Mouse (Mus musculus) liver, embryonic 11.5 days (tissue): Measurements from ENCODE around the gene Nme7. TPM values are rescaled to one million over a fixed set of nuclear protein-coding genes. Genes with fewer than 3 reads are reported as not detected.

Source experiments
- ATAC-seq: fragments of 200-750 bp; cut with Nextera tagmentation; replicated peaks from 2 replicates; pipeline ENCODE4 v1.8.0; 2017; ENCODE audit warnings: moderate number of reproducible peaks, mild to moderate bottlenecking, moderate TSS enrichment, moderate library complexity; ENCODE audit not compliant: low FRiP score
- DNase-seq: peaks from one replicate; pipeline ENCODE4 v3.0.0-alpha.2; 2017; ENCODE audit warnings: low spot score
- H3K27ac ChIP-seq: fragments of 300-500 bp; sonication (generic); 2 replicates; pipeline ENCODE4 v1.5.1; 2014; ENCODE audit warnings: mild to moderate bottlenecking, low read depth, low read length, control low read depth
- H3K27me3 ChIP-seq: fragments of 300-500 bp; sonication (generic); replicated peaks from 2 replicates; pipeline ENCODE4 v1.6.1; 2014; ENCODE audit warnings: low read length, mixed read lengths; ENCODE audit not compliant: control insufficient read depth, insufficient read depth
- H3K36me3 ChIP-seq: fragments of 300-500 bp; sonication (generic); 2 replicates; pipeline ENCODE4 v1.6.1; 2014; ENCODE audit warnings: mild to moderate bottlenecking, low read length, moderate library complexity, mixed read lengths; ENCODE audit not compliant: control insufficient read depth, insufficient read depth
- H3K4me1 ChIP-seq: fragments of 300-500 bp; sonication (generic); replicated peaks from 2 replicates; pipeline ENCODE4 v1.6.1; 2014; ENCODE audit warnings: low read length, mixed read lengths; ENCODE audit not compliant: control insufficient read depth, insufficient read depth
- H3K4me2 ChIP-seq: fragments of 300-500 bp; sonication (generic); 2 replicates; pipeline ENCODE4 v1.6.1; 2014; ENCODE audit warnings: mild to moderate bottlenecking, control low read depth, moderate library complexity
- H3K4me3 ChIP-seq: fragments of 300-500 bp; sonication (generic); 2 replicates; pipeline ENCODE4 v1.5.1; 2014; ENCODE audit warnings: low read depth, low read length, control low read depth
- H3K9ac ChIP-seq: fragments of 300-500 bp; sonication (generic); 2 replicates; pipeline ENCODE4 v1.6.1; 2014; ENCODE audit warnings: low read depth, low read length, control low read depth
- H3K9me3 ChIP-seq: fragments of 300-500 bp; sonication (generic); 2 replicates; pipeline ENCODE4 v1.6.1; 2016; ENCODE audit warnings: low read length, inconsistent platforms, mixed read lengths; ENCODE audit not compliant: control insufficient read depth
- WGBS: fragments of 180-500 bp; shearing (Covaris S2); extraction: QIAGEN DNeasy Blood & Tissue Kit; methylation state at CpG from one replicate; pipeline ENCODE4 v1.1.7; 2014; 5-methylcytosine and 5-hydroxymethylcytosine counted together
- polyA plus RNA-seq: library from polyadenylated mRNA; unstranded; fragments of >200 nt; fragmentation: Nextera tagmentation; extraction: Ambion mirVana; gene quantifications from 2 replicates; pipeline ENCODE4 v1.2.1, GENCODE M21; 2014

Gene Nme7
- polyA plus RNA-seq, 1 experiment from 2014 or later: 22.0 TPM

DNA sequence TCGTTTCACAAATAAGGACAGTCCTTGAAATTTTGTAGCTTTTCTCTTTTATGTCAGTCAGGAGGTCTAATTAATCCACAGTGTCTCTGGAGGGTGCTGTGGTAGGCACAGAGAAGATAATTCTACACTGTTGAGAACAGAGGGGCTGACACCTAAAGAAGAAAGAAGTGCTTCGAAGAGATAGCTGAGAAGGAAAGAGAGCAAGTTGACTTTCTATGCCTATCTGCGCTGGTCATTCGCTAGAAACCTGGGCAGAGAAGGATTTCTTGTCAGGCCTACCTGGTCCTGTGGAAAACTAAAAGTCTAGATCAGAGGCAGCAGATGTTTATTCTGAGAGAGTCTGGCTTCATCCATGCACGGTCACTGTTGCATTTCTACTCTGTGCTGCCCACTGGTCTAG, 10.2 kb downstream of the Nme7 start:
- no peak for ATAC-seq
- H3K9me3 ChIP-seq: no peaks in the 10 kb centered on the region
- H3K4me2 ChIP-seq: no peak overlapping the region
- no peak overlapping the region for H3K4me3 ChIP-seq
- no peaks in the 10 kb centered on the region for H3K27me3 ChIP-seq
- H3K9ac ChIP-seq: no peak overlapping the region
- DNase-seq: no peak
- H3K4me1 ChIP-seq: no peaks in the 10 kb centered on the region; the same call in 1 of the 2 replicates
- H3K36me3 ChIP-seq: no peaks in the 10 kb centered on the region
- WGBS: 82% methylated on average over 5 of the region's 5 CpGs
- no peak overlapping the region for H3K27ac ChIP-seq

DNA sequence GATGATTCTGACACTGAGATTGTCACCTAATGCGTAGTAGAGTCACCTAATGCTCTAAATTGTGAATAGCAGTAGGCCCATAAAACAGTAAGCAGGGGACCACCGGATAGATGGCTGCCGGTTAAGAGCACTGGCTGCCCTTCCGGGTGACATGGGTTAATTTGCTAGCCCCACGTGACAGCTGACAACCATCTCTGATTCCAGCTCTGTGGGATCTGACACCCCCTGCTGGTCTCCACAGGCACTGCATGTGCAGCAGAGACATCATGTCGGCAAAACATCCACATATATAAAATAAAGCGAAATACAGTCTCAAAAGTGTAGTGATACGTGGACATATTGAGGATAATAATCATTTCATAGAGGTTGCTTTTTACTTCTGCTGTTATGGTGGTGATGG, 11.3 kb downstream of the Nme7 start:
- Histone ChIP-seq H3K36me3 (no peaks in the 10 kb centered on the region), H3K4me1 (peaks cover 8% of the 10 kb centered on the region; the same call in 1 of the 2 replicates), H3K9ac (no peak overlapping the region), H3K27me3 (no peaks in the 10 kb centered on the region), H3K4me2 (no peak overlapping the region), H3K4me3 (no peak overlapping the region), H3K9me3 (no peaks in the 10 kb centered on the region), H3K27ac (no peak overlapping the region)
- WGBS: 75% methylated on average over 8 of the region's 8 CpGs
- no peak for DNase-seq
- no peak for ATAC-seq

DNA sequence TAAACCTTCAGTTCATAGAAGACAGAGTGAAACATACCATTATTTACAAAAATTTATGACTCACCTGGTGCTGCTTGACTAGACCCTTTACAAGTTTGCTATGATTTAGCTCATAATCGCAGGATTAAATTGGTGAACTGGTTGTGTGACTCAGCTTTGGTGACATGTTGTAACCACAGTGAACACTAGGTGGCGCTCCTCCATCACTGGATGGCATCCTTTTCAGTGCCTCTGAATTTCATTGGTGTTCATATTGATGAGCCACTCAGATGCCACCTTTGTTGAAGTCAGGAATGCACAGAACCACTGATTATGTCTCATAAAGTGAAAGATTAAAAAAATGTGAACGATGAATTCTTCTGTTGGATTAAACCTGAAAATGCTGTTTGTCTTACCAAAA, 12.8 kb downstream of the Nme7 start:
- Histone ChIP-seq H3K9me3 (no peaks in the 10 kb centered on the region), H3K27ac (no peak overlapping the region), H3K4me3 (no peak overlapping the region), H3K36me3 (no peaks in the 10 kb centered on the region), H3K4me2 (no peak overlapping the region), H3K4me1 (peaks cover 12% of the 10 kb centered on the region), H3K9ac (no peak overlapping the region), H3K27me3 (no peaks in the 10 kb centered on the region)
- ATAC-seq: 0 out of 2 replicates have a peak, but pooled peaks have one; percentile 37
- DNase-seq: peak; percentile 67
- WGBS: 26% methylated on average over 3 of the region's 3 CpGs

DNA sequence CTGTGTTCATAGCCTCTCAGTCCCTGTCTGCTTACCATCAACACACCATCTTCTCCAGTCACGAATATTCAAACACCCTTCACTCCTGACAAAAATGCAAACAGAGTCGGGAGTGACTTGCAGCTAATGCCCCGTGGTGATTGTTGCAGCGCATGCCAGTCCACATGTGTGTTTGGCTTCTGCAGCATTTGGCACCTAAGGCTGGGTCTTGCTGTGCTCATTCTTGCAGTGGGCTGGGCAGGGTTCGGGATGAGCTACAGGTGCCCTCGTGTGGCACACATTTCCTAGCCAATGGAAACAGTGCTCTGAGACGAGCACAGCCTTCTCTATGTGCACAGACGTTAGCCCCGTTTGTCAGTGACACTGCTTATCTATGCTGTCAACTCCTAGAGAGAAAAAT, 13.3 kb downstream of the Nme7 start:
- H3K9me3 ChIP-seq: no peaks in the 10 kb centered on the region
- WGBS: 58% methylated on average over 9 of the region's 9 CpGs
- DNase-seq (no peak), ATAC-seq (no peak)
- no peak overlapping the region for H3K4me2 ChIP-seq
- no peaks in the 10 kb centered on the region for H3K27me3 ChIP-seq
- no peak overlapping the region for H3K27ac ChIP-seq
- no peak overlapping the region for H3K4me3 ChIP-seq
- no peak overlapping the region for H3K9ac ChIP-seq
- peaks cover 12% of the 10 kb centered on the region for H3K4me1 ChIP-seq
- H3K36me3 ChIP-seq: no peaks in the 10 kb centered on the region

DNA sequence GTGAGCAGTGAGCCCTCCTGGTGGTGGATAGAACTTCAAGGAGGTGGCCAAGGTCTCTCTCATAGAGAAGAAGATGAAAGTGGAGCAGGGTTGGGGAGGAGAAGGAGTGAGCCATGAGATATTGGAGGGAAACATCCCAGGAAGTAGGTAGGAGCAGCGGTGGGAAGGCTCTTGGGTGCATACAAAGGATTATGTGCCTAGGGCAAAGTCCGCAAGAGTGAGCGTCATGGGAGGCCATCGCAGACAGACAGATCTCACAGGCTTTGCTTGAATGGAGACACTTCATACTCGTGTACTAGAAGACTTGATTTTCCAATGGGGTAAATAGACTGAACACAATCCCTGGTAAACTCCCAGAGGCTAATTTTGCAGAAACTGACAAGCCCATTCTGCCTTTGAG, 14.6 kb downstream of the Nme7 start:
- no peaks in the 10 kb centered on the region for H3K9me3 ChIP-seq
- H3K36me3 ChIP-seq: no peaks in the 10 kb centered on the region
- ATAC-seq (no peak), DNase-seq (no peak)
- no peak overlapping the region for H3K9ac ChIP-seq
- no peak overlapping the region for H3K4me3 ChIP-seq
- H3K27me3 ChIP-seq: no peaks in the 10 kb centered on the region
- whole genome bisulfite sequencing: 91% methylated on average over 5 of the region's 5 CpGs
- no peak overlapping the region for H3K27ac ChIP-seq
- no peak overlapping the region for H3K4me2 ChIP-seq
- peaks cover 12% of the 10 kb centered on the region for H3K4me1 ChIP-seq

DNA sequence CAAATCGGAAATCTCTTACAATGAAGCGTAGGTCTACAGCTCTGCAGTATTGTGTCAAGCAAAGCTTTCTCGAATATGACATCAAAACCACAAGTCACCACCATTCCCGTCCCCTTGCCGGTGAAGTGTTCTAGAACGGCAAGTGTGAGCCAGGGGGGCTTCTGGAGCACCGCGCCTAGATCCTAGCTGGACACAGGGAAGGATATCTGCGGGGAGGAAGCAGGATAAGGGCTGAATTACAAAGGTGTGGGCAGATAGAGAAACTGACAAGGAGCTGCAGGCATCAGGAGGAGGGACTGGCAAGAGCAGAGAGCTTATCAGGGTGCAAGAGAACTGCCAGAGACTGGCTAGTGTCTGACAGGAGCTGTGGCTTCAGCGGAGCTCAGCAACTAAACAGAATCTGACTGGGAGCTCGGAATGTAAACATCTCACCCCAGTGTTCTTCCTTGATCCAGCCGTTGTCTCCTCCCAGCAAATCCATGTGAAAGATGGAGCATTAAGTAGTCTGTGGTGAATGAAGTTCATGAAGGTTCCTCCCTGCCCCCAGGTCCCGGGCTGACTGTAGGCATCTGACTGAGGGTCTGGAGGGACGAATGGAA, 15.7 kb downstream of the Nme7 start:
- no peaks in the 10 kb centered on the region for H3K36me3 ChIP-seq
- H3K4me2 ChIP-seq: peak overlapping the region; percentile 52
- H3K27me3 ChIP-seq: no peaks in the 10 kb centered on the region
- no peaks in the 10 kb centered on the region for H3K9me3 ChIP-seq
- no peak overlapping the region for H3K27ac ChIP-seq
- DNase-seq (peak; percentile 39), ATAC-seq (peak; percentile 66)
- 41% methylated on average over 14 of the region's 14 CpGs for WGBS
- peaks cover 12% of the 10 kb centered on the region for H3K4me1 ChIP-seq
- H3K4me3 ChIP-seq: no peak overlapping the region
- peak overlapping the region; percentile 25; the same call in 1 of the 2 replicates for H3K9ac ChIP-seq

DNA sequence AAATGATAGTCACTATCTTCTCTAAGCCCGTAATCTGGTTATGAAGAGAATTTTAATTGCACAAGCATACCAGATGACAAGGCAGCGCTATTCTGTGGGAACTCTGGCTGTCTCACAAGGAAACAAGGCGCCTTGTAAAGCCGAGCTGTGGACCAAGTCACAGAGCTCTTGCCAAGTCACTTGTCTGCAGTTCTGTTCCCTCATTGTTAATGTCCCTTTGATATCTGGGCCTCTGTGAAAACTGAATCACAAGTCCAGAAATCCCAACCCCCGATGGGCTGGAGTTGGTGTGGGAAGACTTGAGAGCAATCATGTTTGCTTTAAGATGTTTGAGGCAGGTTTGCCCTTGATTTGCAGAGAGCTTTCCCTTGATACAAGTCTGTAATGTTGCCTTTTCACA, 16.8 kb downstream of the Nme7 start:
- no peak for ATAC-seq
- no peaks in the 10 kb centered on the region for H3K9me3 ChIP-seq
- WGBS: 86% methylated on average over 5 of the region's 5 CpGs

DNA sequence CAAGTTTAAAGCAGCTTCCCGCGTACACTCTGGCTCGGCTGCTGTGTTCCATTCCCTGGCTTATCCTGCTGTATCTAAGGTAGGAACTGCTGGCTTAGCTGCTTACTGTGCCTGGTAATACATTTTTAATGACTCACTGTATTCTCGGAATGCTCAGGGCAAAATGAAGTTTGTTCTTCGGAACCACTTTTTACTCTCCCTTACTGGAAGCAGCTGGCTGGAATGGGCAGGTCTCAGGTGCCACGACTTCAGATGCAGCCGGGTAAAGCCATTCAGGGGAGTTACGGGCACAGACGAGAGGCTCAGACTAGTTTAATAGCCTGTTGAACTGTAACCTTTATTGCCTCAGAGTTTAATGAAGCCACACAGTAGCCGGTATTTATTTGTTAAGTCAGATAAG, 17.5 kb downstream of the Nme7 start:
- DNase-seq (no peak), ATAC-seq (no peak)
- H3K27ac ChIP-seq: no peak overlapping the region
- H3K4me3 ChIP-seq: no peak overlapping the region
- H3K4me2 ChIP-seq: no peak overlapping the region
- H3K4me1 ChIP-seq: peaks cover 12% of the 10 kb centered on the region
- no peaks in the 10 kb centered on the region for H3K27me3 ChIP-seq
- no peak overlapping the region for H3K9ac ChIP-seq
- WGBS: 78% methylated on average over 10 of the region's 10 CpGs
- H3K36me3 ChIP-seq: no peaks in the 10 kb centered on the region
- no peaks in the 10 kb centered on the region for H3K9me3 ChIP-seq

More for the DNA sequence above, 16.8 kb downstream of the Nme7 start:
- no peak for DNase-seq
- Histone ChIP-seq H3K9ac (no peak overlapping the region), H3K27me3 (no peaks in the 10 kb centered on the region), H3K4me2 (no peak overlapping the region), H3K4me1 (peaks cover 12% of the 10 kb centered on the region), H3K4me3 (no peak overlapping the region), H3K36me3 (no peaks in the 10 kb centered on the region), H3K27ac (no peak overlapping the region)

DNA sequence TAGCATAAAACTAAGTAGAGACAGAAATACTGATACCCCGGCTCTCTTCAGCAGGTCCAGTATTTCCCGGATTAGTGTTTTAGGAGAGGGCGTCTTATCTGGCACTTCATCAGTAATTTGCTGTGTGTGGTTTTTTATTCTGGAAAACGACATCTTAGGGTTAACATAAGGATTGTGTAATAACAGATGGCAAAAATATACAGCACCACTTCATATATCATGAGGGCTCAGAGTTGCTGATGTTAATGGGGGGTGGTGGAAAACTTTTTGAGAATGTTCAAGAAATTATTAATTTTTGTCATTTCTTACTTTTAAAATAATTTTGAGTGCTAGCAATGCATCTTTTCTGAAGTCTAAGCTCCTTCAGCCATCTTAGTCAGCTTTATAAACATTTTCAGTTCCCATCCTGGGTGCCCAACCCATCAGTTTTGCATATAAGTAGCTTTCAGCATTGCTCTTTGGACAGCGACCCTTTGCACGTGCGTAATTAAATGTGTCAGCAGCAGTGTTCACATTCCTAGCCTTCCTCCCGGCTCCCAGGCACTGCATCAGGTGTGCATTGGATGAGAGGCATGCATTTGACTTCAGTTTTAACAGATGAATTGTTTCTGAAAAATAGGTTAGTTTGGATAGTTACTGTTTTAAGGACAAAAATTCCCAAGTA, 19.2 kb downstream of the Nme7 start:
- no peaks in the 10 kb centered on the region for H3K36me3 ChIP-seq
- no peak overlapping the region for H3K9ac ChIP-seq
- ATAC-seq (no peak), DNase-seq (no peak)
- H3K4me2 ChIP-seq: no peak overlapping the region
- no peak overlapping the region for H3K27ac ChIP-seq
- no peaks in the 10 kb centered on the region for H3K27me3 ChIP-seq
- H3K9me3 ChIP-seq: no peaks in the 10 kb centered on the region
- WGBS: 79% methylated on average over 8 of the region's 8 CpGs
- no peak overlapping the region for H3K4me3 ChIP-seq
- peaks cover 12% of the 10 kb centered on the region for H3K4me1 ChIP-seq
